Mouse (Mus musculus): ENCODE measurements at regions not wholly inside any gene's neighbourhood (a gene's known extent, or its start where the extent isn't known, plus 50 kb on each side); places are given as distances from the start of the nearest gene placed in this dataset.

DNA sequence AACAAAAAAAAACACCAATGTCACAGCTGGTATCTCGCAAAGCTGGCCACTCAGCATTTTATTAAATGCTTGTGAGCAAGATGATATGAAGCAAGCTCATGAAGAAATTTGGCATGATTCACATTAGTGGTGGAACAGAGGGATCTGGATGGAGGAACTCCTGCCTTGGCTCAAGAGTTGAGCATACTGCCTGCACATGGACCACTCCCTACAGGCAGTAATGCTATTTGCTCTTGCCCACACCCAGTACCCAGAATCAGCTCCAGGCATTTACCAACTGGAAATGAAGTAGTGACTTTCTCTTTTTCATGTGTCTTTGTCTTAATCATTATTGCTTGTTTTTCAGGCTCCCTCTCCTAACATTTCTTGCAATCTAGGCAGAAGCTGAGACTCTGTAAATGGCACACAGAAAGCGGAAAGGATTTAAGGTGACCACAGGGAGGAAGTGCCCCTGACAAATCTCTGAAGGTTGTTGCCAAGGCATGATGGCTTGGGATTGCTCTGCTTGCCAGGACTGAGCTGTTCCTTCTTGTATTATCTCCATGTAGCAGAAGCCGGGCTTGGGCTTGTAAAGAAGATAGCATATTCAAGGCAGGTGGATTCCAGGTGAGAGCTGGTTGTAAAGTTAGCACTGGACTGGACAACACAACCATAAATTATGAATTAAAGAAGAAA is 1455.4 kb downstream of the Gsdmc2 start:
- Histone ChIP-seq H3K4me1 (ENCODE audit: control insufficient read depth, insufficient read depth, low read length) (no peaks in the 10 kb centered on the region), H3K9ac (ENCODE audit: low read depth, poor library complexity, severe bottlenecking) (no peak overlapping the region), H3K9me3 (replicated peaks; ENCODE audit: control insufficient read depth, insufficient read depth, low read length, poor library complexity, severe bottlenecking) (no peaks in the 10 kb centered on the region), H3K27me3 (ENCODE audit: control insufficient read depth, insufficient read depth, low read length, poor library complexity, severe bottlenecking) (no peaks in the 10 kb centered on the region; the same call in 1 of the 2 replicates), H3K4me3 (ENCODE audit: low read depth, low read length) (no peak overlapping the region), H3K36me3 (ENCODE audit: control insufficient read depth, insufficient read depth, low read length, poor library complexity, severe bottlenecking) (no peaks in the 10 kb centered on the region), H3K27ac (ENCODE audit: insufficient read depth, low read length) (no peak overlapping the region)
- TF ChIP-seq CTCF (IDR thresholded peaks at IDR 0.05; ENCODE audit: low read depth, low read length) (no peak), EP300 (IDR thresholded peaks at IDR 0.05; ENCODE audit: insufficient read depth, low read depth, low read length) (no peak), POLR2A (IDR thresholded peaks at IDR 0.05; ENCODE audit: insufficient read depth, low read length) (no peak)

DNA sequence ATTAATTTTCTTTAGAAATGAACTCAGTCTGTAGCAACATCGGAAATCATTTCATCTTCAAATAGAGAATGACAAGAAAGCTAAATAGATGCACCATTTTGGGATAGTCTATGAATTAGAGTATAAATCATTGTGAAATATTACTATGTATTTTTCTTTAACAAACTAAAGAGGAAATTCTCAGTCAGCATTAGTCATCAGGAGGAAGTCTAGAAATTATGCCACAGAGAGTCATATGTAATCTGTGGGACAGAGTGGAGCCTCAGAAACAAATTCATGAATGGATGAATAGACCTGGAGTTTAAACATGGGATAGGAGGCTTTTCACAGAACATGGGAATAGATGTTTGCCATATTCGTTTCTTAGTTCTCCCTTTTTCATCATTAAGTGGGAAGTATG is 1459.4 kb upstream of the A1bg start:
- Histone ChIP-seq H3K4me3 (ENCODE audit: low read depth, low read length) (no peak overlapping the region), H3K4me1 (ENCODE audit: control insufficient read depth, insufficient read depth, low read length) (no peaks in the 10 kb centered on the region)
- TF ChIP-seq POLR2A (IDR thresholded peaks at IDR 0.05; ENCODE audit: insufficient read depth, low read length) (no peak), EP300 (IDR thresholded peaks at IDR 0.05; ENCODE audit: insufficient read depth, low read depth, low read length) (no peak), CTCF (IDR thresholded peaks at IDR 0.05; ENCODE audit: low read depth, low read length) (no peak)

DNA sequence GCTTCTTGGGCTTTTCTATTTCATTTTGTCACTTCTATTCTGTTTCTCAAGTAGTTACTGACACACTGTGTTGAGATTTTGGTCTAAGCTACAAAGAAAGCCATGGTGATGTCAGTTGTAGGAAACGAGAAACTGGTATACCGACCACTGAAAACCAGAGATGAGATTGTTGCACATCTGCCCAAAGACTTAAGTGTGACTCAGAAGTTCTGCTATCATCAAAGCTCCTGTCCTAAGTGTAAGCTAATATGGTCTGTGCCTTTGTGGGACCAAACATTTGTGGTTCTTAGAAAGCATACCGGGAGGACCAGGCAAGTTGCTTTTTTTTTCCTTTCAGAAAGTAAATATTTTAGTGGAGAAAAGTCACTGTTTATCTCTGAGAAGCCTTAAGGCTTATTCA is 1451.8 kb upstream of the A1bg start:
- no peak overlapping the region for H3K9ac ChIP-seq (ENCODE audit: low read depth, poor library complexity, severe bottlenecking)
- H3K4me1 ChIP-seq (ENCODE audit: control insufficient read depth, insufficient read depth, low read length), result no peaks in the 10 kb centered on the region
- H3K9me3 ChIP-seq (replicated peaks; ENCODE audit: control insufficient read depth, insufficient read depth, low read length, poor library complexity, severe bottlenecking), result no peaks in the 10 kb centered on the region
- no peaks in the 10 kb centered on the region for H3K36me3 ChIP-seq (ENCODE audit: control insufficient read depth, insufficient read depth, low read length, poor library complexity, severe bottlenecking)
- no peak overlapping the region for H3K27ac ChIP-seq (ENCODE audit: insufficient read depth, low read length)
- TF ChIP-seq POLR2A (IDR thresholded peaks at IDR 0.05; ENCODE audit: insufficient read depth, low read length) (no peak), EP300 (IDR thresholded peaks at IDR 0.05; ENCODE audit: insufficient read depth, low read depth, low read length) (no peak), CTCF (IDR thresholded peaks at IDR 0.05; ENCODE audit: low read depth, low read length) (no peak)
- H3K4me3 ChIP-seq (ENCODE audit: low read depth, low read length), result no peak overlapping the region
- no peaks in the 10 kb centered on the region for H3K27me3 ChIP-seq (ENCODE audit: control insufficient read depth, insufficient read depth, low read length, poor library complexity, severe bottlenecking)

More for the DNA sequence above, 1459.4 kb upstream of the A1bg start:
- Histone ChIP-seq H3K27ac (ENCODE audit: insufficient read depth, low read length) (no peak overlapping the region), H3K36me3 (ENCODE audit: control insufficient read depth, insufficient read depth, low read length, poor library complexity, severe bottlenecking) (no peaks in the 10 kb centered on the region), H3K9me3 (replicated peaks; ENCODE audit: control insufficient read depth, insufficient read depth, low read length, poor library complexity, severe bottlenecking) (no peaks in the 10 kb centered on the region), H3K9ac (ENCODE audit: low read depth, poor library complexity, severe bottlenecking) (no peak overlapping the region), H3K27me3 (ENCODE audit: control insufficient read depth, insufficient read depth, low read length, poor library complexity, severe bottlenecking) (no peaks in the 10 kb centered on the region; the same call in 1 of the 2 replicates)

DNA sequence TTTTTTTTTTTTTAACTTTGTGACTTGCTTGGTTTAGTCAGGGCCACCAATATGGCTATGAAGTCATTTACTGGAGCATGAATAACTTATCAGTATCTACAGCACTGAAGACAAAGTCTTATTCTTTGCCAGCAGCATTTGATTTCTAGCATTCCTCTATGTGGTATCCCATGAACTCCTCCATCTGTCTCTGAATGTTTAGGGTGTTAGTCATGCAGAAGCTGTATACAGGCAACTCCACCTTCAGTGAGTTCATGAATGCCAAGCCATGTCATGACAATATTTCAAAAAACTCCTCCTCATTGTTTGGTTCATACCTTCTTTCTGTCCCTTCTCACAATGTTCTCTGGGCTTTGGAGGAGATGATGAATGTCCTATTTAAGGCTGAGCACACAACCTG is 1438.4 kb upstream of the A1bg start:
- TF ChIP-seq POLR2A (IDR thresholded peaks at IDR 0.05; ENCODE audit: insufficient read depth, low read length) (no peak), EP300 (IDR thresholded peaks at IDR 0.05; ENCODE audit: insufficient read depth, low read depth, low read length) (no peak), CTCF (IDR thresholded peaks at IDR 0.05; ENCODE audit: low read depth, low read length) (no peak)
- Histone ChIP-seq H3K4me1 (ENCODE audit: control insufficient read depth, insufficient read depth, low read length) (no peaks in the 10 kb centered on the region), H3K27me3 (ENCODE audit: control insufficient read depth, insufficient read depth, low read length, poor library complexity, severe bottlenecking) (no peaks in the 10 kb centered on the region; the same call in 1 of the 2 replicates), H3K4me3 (ENCODE audit: low read depth, low read length) (no peak overlapping the region), H3K9me3 (replicated peaks; ENCODE audit: control insufficient read depth, insufficient read depth, low read length, poor library complexity, severe bottlenecking) (no peaks in the 10 kb centered on the region), H3K27ac (ENCODE audit: insufficient read depth, low read length) (no peak overlapping the region), H3K36me3 (ENCODE audit: control insufficient read depth, insufficient read depth, low read length, poor library complexity, severe bottlenecking) (no peaks in the 10 kb centered on the region), H3K9ac (ENCODE audit: low read depth, poor library complexity, severe bottlenecking) (no peak overlapping the region)

DNA sequence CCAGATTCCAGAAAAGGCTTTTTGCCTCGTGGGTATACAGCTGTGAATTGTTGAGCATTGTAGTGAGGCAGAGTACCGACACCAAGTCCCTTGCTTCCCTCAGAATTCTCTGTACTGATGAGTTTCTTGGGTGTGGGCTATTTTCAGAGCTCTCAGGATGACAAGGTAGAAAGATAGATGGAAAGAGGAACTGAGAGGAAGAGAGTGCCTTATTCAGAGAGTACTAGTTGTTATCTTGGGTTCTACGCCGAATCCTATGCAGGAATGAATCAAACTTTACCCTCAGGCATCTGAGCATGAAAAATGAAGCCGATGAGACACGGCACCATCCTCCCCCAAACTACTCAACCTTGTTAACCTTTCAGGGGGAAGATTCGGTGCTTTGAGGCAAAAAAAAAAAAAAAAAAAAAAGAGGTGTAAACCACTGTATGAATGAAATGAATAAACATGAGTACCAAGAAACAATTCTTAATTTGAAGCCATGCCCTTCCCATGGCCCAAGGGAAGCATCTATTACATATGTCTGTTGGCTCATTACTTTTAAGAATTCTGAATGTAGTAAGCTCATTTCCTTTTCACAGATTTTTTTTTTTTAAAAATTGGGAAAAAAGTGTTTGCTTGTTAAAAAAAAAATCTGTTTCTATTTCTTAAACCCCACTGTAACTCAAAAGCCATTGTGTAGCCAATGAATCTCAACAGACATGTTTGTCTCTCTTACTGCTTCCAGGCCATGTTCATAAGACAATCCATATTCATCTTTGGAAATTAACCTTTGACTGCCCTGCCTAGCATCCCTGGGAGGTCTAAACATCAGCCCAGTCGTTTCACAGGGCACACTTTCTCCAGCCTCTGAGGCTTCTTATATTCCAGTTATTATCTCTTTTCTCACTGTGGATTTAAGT is 1435.8 kb upstream of the A1bg start:
- H3K9ac ChIP-seq (ENCODE audit: low read depth, poor library complexity, severe bottlenecking), result no peak overlapping the region
- H3K9me3 ChIP-seq (replicated peaks; ENCODE audit: control insufficient read depth, insufficient read depth, low read length, poor library complexity, severe bottlenecking), result no peaks in the 10 kb centered on the region
- H3K27ac ChIP-seq (ENCODE audit: insufficient read depth, low read length), result no peak overlapping the region
- H3K36me3 ChIP-seq (ENCODE audit: control insufficient read depth, insufficient read depth, low read length, poor library complexity, severe bottlenecking), result no peaks in the 10 kb centered on the region
- TF ChIP-seq POLR2A (IDR thresholded peaks at IDR 0.05; ENCODE audit: insufficient read depth, low read length), result no peak
- no peak for TF ChIP-seq CTCF (IDR thresholded peaks at IDR 0.05; ENCODE audit: low read depth, low read length)
- TF ChIP-seq EP300 (IDR thresholded peaks at IDR 0.05; ENCODE audit: insufficient read depth, low read depth, low read length), result no peak
- H3K27me3 ChIP-seq (ENCODE audit: control insufficient read depth, insufficient read depth, low read length, poor library complexity, severe bottlenecking), result no peaks in the 10 kb centered on the region; the same call in 1 of the 2 replicates
- no peak overlapping the region for H3K4me3 ChIP-seq (ENCODE audit: low read depth, low read length)
- H3K4me1 ChIP-seq (ENCODE audit: control insufficient read depth, insufficient read depth, low read length), result no peaks in the 10 kb centered on the region

DNA sequence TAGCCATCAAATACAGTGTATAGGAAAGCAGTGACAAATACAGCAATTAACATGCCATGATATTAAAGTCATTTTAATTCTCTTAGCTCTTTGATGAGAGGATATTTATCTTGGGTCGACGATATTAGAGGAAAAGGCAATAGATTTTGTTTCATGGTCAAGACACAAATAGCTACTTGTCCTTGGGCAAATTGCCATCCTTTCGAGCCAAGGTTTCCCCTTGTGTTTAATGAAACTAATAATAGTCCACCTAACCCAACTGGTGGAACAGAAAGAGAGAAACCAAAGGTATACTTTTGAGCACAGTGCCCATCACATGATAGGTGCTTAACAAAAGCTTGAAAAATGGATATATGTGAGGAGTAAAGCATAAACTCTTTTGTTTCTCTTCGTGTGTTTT is 1431.0 kb upstream of the A1bg start:
- H3K4me3 ChIP-seq (ENCODE audit: low read depth, low read length), result no peak overlapping the region
- H3K27me3 ChIP-seq (ENCODE audit: control insufficient read depth, insufficient read depth, low read length, poor library complexity, severe bottlenecking), result no peaks in the 10 kb centered on the region

More for the DNA sequence above, 1431.0 kb upstream of the A1bg start:
- Histone ChIP-seq H3K9me3 (replicated peaks; ENCODE audit: control insufficient read depth, insufficient read depth, low read length, poor library complexity, severe bottlenecking) (no peaks in the 10 kb centered on the region; the same call in 1 of the 2 replicates), H3K4me1 (ENCODE audit: control insufficient read depth, insufficient read depth, low read length) (no peaks in the 10 kb centered on the region), H3K36me3 (ENCODE audit: control insufficient read depth, insufficient read depth, low read length, poor library complexity, severe bottlenecking) (no peaks in the 10 kb centered on the region), H3K27ac (ENCODE audit: insufficient read depth, low read length) (no peak overlapping the region), H3K9ac (ENCODE audit: low read depth, poor library complexity, severe bottlenecking) (no peak overlapping the region)
- TF ChIP-seq POLR2A (IDR thresholded peaks at IDR 0.05; ENCODE audit: insufficient read depth, low read length), result no peak
- no peak for TF ChIP-seq CTCF (IDR thresholded peaks at IDR 0.05; ENCODE audit: low read depth, low read length)
